Mouse (Mus musculus) forebrain, embryonic 11.5 days (tissue): ENCODE data around the gene Lix1. TPM values are rescaled to one million over a fixed set of nuclear protein-coding genes. Genes with fewer than 3 reads are reported as not detected.
"Not testable (repeated sequence)": the region's sequence is repeated elsewhere in the genome, so short reads cannot be mapped to it uniquely, and the experiment has no call there.

Source experiments
- ATAC-seq: fragments of 200-750 bp; cut with Nextera tagmentation; replicated peaks from 2 replicates; pipeline ENCODE4 v1.8.0; 2017; ENCODE audit warnings: moderate TSS enrichment; ENCODE audit not compliant: low FRiP score
- DNase-seq: peaks from one replicate; pipeline ENCODE4 v3.0.0-alpha.2; 2017; ENCODE audit warnings: low spot score
- H3K27ac ChIP-seq: fragments of 300-500 bp; sonication (generic); 2 replicates; pipeline ENCODE4 v1.5.1; 2014; ENCODE audit warnings: low read depth, low read length
- H3K27me3 ChIP-seq: fragments of 300-500 bp; sonication (generic); 2 replicates; pipeline ENCODE4 v1.6.1; 2014; ENCODE audit warnings: mild to moderate bottlenecking, low read length, mixed read lengths; ENCODE audit not compliant: control insufficient read depth, insufficient read depth
- H3K36me3 ChIP-seq: fragments of 300-500 bp; sonication (generic); 2 replicates; pipeline ENCODE4 v1.6.1; 2014; ENCODE audit warnings: mild to moderate bottlenecking, low read length, moderate library complexity, mixed read lengths; ENCODE audit not compliant: control insufficient read depth, insufficient read depth
- H3K4me1 ChIP-seq: fragments of 300-500 bp; sonication (generic); replicated peaks from 2 replicates; pipeline ENCODE4 v1.6.1; 2014; ENCODE audit warnings: low read length, mixed read lengths; ENCODE audit not compliant: control insufficient read depth, insufficient read depth
- H3K4me2 ChIP-seq: fragments of 300-500 bp; sonication (generic); 2 replicates; pipeline ENCODE4 v1.6.1; 2014; ENCODE audit warnings: low read depth, mild to moderate bottlenecking, low read length, moderate library complexity, mixed read lengths; ENCODE audit not compliant: severe bottlenecking
- H3K4me3 ChIP-seq: fragments of 300-500 bp; sonication (generic); 2 replicates; pipeline ENCODE4 v1.5.1; 2014; ENCODE audit warnings: low read depth, low read length
- H3K9ac ChIP-seq: fragments of 300-500 bp; sonication (generic); 2 replicates; pipeline ENCODE4 v1.6.1; 2014; ENCODE audit warnings: low read length
- H3K9me3 ChIP-seq: fragments of 300-500 bp; sonication (generic); 2 replicates; pipeline ENCODE4 v1.6.1; 2016; ENCODE audit warnings: low read length, mixed read lengths; ENCODE audit not compliant: control insufficient read depth
- WGBS: fragments of 180-500 bp; shearing (Covaris S2); extraction: QIAGEN DNeasy Blood & Tissue Kit; methylation state at CpG from one replicate; pipeline ENCODE4 v1.1.7; 2014; 5-methylcytosine and 5-hydroxymethylcytosine counted together
- polyA plus RNA-seq: library from polyadenylated mRNA; unstranded; fragments of >200 nt; fragmentation: Nextera tagmentation; extraction: Ambion mirVana; gene quantifications from 2 replicates; pipeline ENCODE4 v1.2.1, GENCODE M21; 2014

The Lix1 gene
- polyA plus RNA-seq, 1 experiment from 2014 or later = 106 TPM

DNA sequence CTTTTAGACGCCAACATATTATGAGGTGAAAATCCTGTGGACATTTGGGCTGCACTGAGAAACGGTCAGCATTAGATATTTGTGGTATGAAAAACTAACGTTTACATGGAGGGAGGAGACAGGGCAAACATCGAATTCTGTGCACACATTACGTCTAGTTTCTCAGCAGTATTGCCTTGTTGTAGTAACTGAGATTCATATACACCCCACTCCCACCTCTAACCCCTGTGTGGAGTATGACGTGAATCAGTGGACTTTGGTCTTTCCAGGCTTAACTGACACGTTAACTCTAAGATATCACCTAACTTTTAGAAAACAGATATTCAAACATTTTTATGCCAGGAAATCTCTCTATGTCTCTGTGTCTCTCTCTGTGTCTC, 89.1 kb downstream of the Lix1 start:
- H3K9ac ChIP-seq = no peak overlapping the region
- H3K36me3 ChIP-seq = no peaks in the 10 kb centered on the region
- no peak overlapping the region for H3K4me3 ChIP-seq
- H3K4me2 ChIP-seq = no peak overlapping the region
- no peaks in the 10 kb centered on the region for H3K27me3 ChIP-seq
- H3K9me3 ChIP-seq = no peaks in the 10 kb centered on the region
- no peak for ATAC-seq
- H3K4me1 ChIP-seq = no peaks in the 10 kb centered on the region
- 79% methylated on average over 7 of the region's 7 CpGs for WGBS
- H3K27ac ChIP-seq = no peak overlapping the region
- no peak for DNase-seq

DNA sequence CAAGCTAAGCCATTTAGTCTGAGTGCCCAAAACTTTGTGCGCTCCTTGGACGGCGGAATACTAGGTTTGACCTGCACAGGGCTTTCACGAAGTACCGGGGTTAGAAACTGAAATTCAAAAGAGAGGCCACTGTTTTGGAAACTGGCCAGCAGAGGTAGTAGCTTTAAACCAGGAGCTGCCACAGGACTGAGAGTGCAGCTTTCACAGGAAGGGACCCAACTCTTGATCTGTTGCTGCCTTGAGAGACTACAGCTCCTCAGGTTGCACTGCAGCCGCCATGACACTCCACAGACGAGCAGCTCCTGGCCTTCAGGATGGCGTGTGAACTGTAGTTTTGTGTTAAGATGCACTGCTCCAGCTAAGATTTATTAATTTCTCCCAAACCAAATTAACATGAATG, 89.6 kb downstream of the Lix1 start:
- Histone ChIP-seq H3K4me1 (no peaks in the 10 kb centered on the region), H3K4me2 (no peak overlapping the region), H3K4me3 (no peak overlapping the region), H3K27ac (no peak overlapping the region), H3K36me3 (no peaks in the 10 kb centered on the region), H3K27me3 (no peaks in the 10 kb centered on the region), H3K9ac (no peak overlapping the region), H3K9me3 (no peaks in the 10 kb centered on the region)
- 87% methylated on average over 8 of the region's 8 CpGs for WGBS
- no peak for ATAC-seq
- no peak for DNase-seq

- not testable (repeated sequence) for ATAC-seq, H3K9me3 ChIP-seq, H3K27ac ChIP-seq, H3K4me3 ChIP-seq, DNase-seq, H3K9ac ChIP-seq, H3K4me1 ChIP-seq, H3K27me3 ChIP-seq, H3K36me3 ChIP-seq, H3K4me2 ChIP-seq
These were observed 93.8 kb downstream of the Lix1 start for GRCm38 (mm10) chr17:17496234-17496633.

GRCm38 (mm10) chr17:17496730-17497129, 94.3 kb downstream of the Lix1 start:
- no peak overlapping the region for H3K27ac ChIP-seq
- H3K4me3 ChIP-seq = no peak overlapping the region
- no peak overlapping the region for H3K9ac ChIP-seq
- no peaks in the 10 kb centered on the region for H3K36me3 ChIP-seq
- DNase-seq (no peak), ATAC-seq (no peak)
- H3K27me3 ChIP-seq = no peaks in the 10 kb centered on the region
- H3K4me1 ChIP-seq = no peaks in the 10 kb centered on the region
- H3K4me2 ChIP-seq = no peak overlapping the region
- H3K9me3 ChIP-seq = no peaks in the 10 kb centered on the region
- WGBS = 93% methylated on average over 7 of the region's 7 CpGs

DNA sequence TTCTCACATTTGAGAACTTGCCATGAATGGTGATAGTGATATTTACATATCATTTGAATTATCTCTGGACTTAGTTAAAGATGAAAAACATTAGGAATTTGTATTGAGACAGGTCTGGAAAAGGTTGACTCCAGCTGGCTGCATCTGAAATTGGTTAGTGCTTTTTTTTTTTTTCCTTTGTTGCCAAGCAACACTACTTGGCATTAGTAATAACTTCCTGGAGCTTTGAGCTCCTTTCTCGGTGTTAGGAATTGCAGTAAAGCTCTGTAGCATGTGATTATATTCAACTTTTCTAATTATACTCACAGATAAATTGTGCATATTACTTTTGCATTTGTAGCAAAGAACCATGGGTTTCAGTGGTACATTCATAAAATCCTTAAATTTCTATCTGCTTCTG, 96.4 kb downstream of the Lix1 start:
- Histone ChIP-seq H3K9me3 (no peaks in the 10 kb centered on the region), H3K4me2 (no peak overlapping the region), H3K27ac (no peak overlapping the region), H3K9ac (no peak overlapping the region), H3K36me3 (no peaks in the 10 kb centered on the region), H3K4me3 (no peak overlapping the region), H3K27me3 (no peaks in the 10 kb centered on the region), H3K4me1 (no peaks in the 10 kb centered on the region)
- ATAC-seq = no peak
- 42% methylated on average over 1 of the region's 1 CpGs for WGBS
- DNase-seq = no peak

GRCm38 (mm10) chr17:17499278-17499677, 96.8 kb downstream of the Lix1 start:
- Histone ChIP-seq H3K9ac (no peak overlapping the region), H3K4me3 (no peak overlapping the region), H3K4me1 (no peaks in the 10 kb centered on the region), H3K27me3 (no peaks in the 10 kb centered on the region), H3K36me3 (no peaks in the 10 kb centered on the region), H3K9me3 (no peaks in the 10 kb centered on the region), H3K4me2 (no peak overlapping the region), H3K27ac (no peak overlapping the region)
- ATAC-seq = no peak
- no peak for DNase-seq
- WGBS = 80% methylated on average over 3 of the region's 3 CpGs

DNA sequence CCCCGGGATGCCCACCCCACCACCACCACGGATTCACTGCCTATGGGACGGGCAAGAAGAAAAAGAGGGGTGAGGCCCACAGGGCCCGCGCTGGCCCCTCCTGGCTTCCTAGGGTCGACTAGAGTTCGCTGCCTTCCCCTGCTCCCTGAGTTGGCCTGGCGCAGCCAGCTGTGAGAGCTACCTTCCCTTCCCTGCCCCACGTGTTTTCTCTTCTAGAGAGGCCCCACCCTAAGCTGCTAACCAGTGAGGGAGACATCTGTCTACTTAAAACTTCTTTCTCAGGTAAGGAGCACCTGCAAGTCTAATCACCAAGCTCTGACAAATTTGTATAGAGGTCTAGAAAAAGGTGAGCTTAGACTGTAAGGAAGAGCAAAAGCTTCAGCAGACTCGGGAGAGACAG, 104.2 kb downstream of the Lix1 start:
- ATAC-seq (no peak), DNase-seq (no peak)
- no peak overlapping the region for H3K4me3 ChIP-seq
- no peak overlapping the region for H3K4me2 ChIP-seq
- no peak overlapping the region for H3K9ac ChIP-seq
- H3K9me3 ChIP-seq = no peaks in the 10 kb centered on the region
- no peak overlapping the region for H3K27ac ChIP-seq
- H3K36me3 ChIP-seq = no peaks in the 10 kb centered on the region
- no peaks in the 10 kb centered on the region for H3K27me3 ChIP-seq
- WGBS = 93% methylated on average over 10 of the region's 10 CpGs
- H3K4me1 ChIP-seq = no peaks in the 10 kb centered on the region

Other genes with a start within 250 kb of the Lix1 start
- gene Riok2, start 28.4 kb upstream of the Lix1 start, polyA plus RNA-seq = 29.6 and 33.6 TPM in 2 replicates
- gene Lnpep, start 222.4 kb downstream of the Lix1 start, polyA plus RNA-seq = 7.0 and 8.5 TPM in 2 replicates